Mouse (Mus musculus) ES-E14 (cell line): Measurements from ENCODE around the gene Sult1c1. TPM values are rescaled to one million over a fixed set of nuclear protein-coding genes. Genes with fewer than 3 reads are reported as not detected.

Source experiments
- DNase-seq: peaks from one replicate; pipeline ENCODE4 v3.0.0-alpha.2; 2013; ENCODE audit warnings: low read depth, low spot score
- H3K27ac ChIP-seq: 2 replicates; pipeline ENCODE4 v1.5.1; 2012; ENCODE audit warnings: low read depth, mild to moderate bottlenecking, low read length, moderate library complexity, mixed read lengths; ENCODE audit not compliant: poor library complexity, insufficient read depth, severe bottlenecking
- H3K36me3 ChIP-seq: 2 replicates; pipeline ENCODE4 v1.6.1; 2012; ENCODE audit warnings: mild to moderate bottlenecking, low read length, moderate library complexity, mixed read lengths; ENCODE audit not compliant: control insufficient read depth, poor library complexity, insufficient read depth, severe bottlenecking
- H3K4me1 ChIP-seq, 2 experiments: fragments of 150-350 bp in 1 of 2; sonication (generic) in 1 of 2; 2 replicates each; pipeline ENCODE4 v1.6.1; 2012; ENCODE audit warnings: low read length in 2 of 2, mild to moderate bottlenecking in 1 of 2, mixed read lengths in 1 of 2; ENCODE audit not compliant: control insufficient read depth in 2 of 2, insufficient read depth in 2 of 2, poor library complexity in 1 of 2
- H3K4me3 ChIP-seq, 2 experiments: fragments of 150-350 bp in 1 of 2; sonication (generic) in 1 of 2; 2 replicates each; pipeline ENCODE4 v1.5.1; 2012; ENCODE audit warnings: low read length in 2 of 2, low read depth in 1 of 2, mild to moderate bottlenecking in 1 of 2, mixed read lengths in 1 of 2; ENCODE audit not compliant: insufficient read depth in 1 of 2, poor library complexity in 1 of 2, severe bottlenecking in 1 of 2
- H3K9ac ChIP-seq: 2 replicates; pipeline ENCODE4 v1.6.1; 2012; ENCODE audit warnings: low read depth, mild to moderate bottlenecking, low read length, mixed read lengths; ENCODE audit not compliant: poor library complexity, insufficient read depth, severe bottlenecking
- H3K9me3 ChIP-seq: fragments of 150-350 bp; sonication (generic); 2 replicates; pipeline ENCODE4 v1.6.1; 2012; ENCODE audit warnings: low read depth, mild to moderate bottlenecking, low read length; ENCODE audit not compliant: control insufficient read depth, insufficient read depth
- CHD2 ChIP-seq: IDR thresholded peaks from 2 replicates; pipeline ENCODE4 v1.6.1; 2014; ENCODE audit warnings: mild to moderate bottlenecking, low read depth, low read length, inconsistent platforms
- HCFC1 ChIP-seq: IDR thresholded peaks from 2 replicates; pipeline ENCODE4 v1.6.1; 2012; ENCODE audit warnings: low read length, inconsistent platforms, borderline replicate concordance; ENCODE audit not compliant: insufficient read depth
- MAFK ChIP-seq: IDR thresholded peaks from 2 replicates; pipeline ENCODE4 v1.6.1; 2014; ENCODE audit warnings: mild to moderate bottlenecking, low read depth, low read length, inconsistent platforms; ENCODE audit not compliant: insufficient read depth
- ZC3H11A ChIP-seq: IDR thresholded peaks from 2 replicates; pipeline ENCODE4 v1.6.1; 2012; ENCODE audit warnings: low read depth, mild to moderate bottlenecking, inconsistent platforms, low read length, borderline replicate concordance
- ZNF384 ChIP-seq: IDR thresholded peaks from 2 replicates; pipeline ENCODE4 v1.6.1; 2012; ENCODE audit warnings: low read depth, low read length, inconsistent platforms
- in situ Hi-C, 2 experiments: fragments of 600-800 bp; cut with MboI; formaldehyde crosslinking; loops; one replicate each; pipeline ENCODE4 v1.15.1; 2025; ENCODE audit warnings: low sequenced_read_pairs in 2 of 2, inconsistent platforms in 1 of 2; ENCODE audit not compliant: unreplicated experiment in 2 of 2
- total RNA-seq: library from RNA; depleted of rRNA; stranded (reverse); fragments of 300-350 nt; gene quantifications from 2 replicates; pipeline ENCODE4 v1.2.3, GENCODE M21; 2012; rRNA removed

The Sult1c1 gene
- total RNA-seq, 1 experiment = not detected

GRCm38 (mm10) chr17:53973606-53974005 is 16.9 kb downstream of the Sult1c1 start:
- in situ Hi-C loops = no loop called here

GRCm38 (mm10) chr17:53941569-53942162 is 48.8 kb downstream of the Sult1c1 start:
- H3K27ac ChIP-seq = no peak overlapping the region
- in situ Hi-C loops = no loop called here
- no peak overlapping the region for H3K4me3 ChIP-seq
- no peak for TF ChIP-seq HCFC1
- no peak for TF ChIP-seq ZC3H11A
- no peak for TF ChIP-seq MAFK
- no peak for TF ChIP-seq ZNF384
- no peaks in the 10 kb centered on the region for H3K36me3 ChIP-seq
- DNase-seq = no peak
- no peak overlapping the region for H3K9ac ChIP-seq
- H3K4me1 ChIP-seq = no peaks in the 10 kb centered on the region
- H3K9me3 ChIP-seq = no peaks in the 10 kb centered on the region

More at GRCm38 (mm10) chr17:53973606-53974005, 16.9 kb downstream of the Sult1c1 start:
- H3K27ac ChIP-seq = no peak overlapping the region
- no peak overlapping the region for H3K4me3 ChIP-seq
- no peak overlapping the region for H3K9ac ChIP-seq
- peaks cover 0 to 2% of the 10 kb centered on the region in 2 experiments; a peak in 1 of 4 replicates for H3K4me1 ChIP-seq
- H3K36me3 ChIP-seq = no peaks in the 10 kb centered on the region
- no peaks in the 10 kb centered on the region for H3K9me3 ChIP-seq
- TF ChIP-seq HCFC1 = no peak
- no peak for TF ChIP-seq ZNF384
- no peak for TF ChIP-seq MAFK
- TF ChIP-seq ZC3H11A = no peak
- TF ChIP-seq CHD2 = no peak
- peak; percentile 17 for DNase-seq

- TF ChIP-seq MAFK (no peak), ZNF384 (no peak), ZC3H11A (no peak), CHD2 (no peak), HCFC1 (no peak)
- in situ Hi-C loops = no loop called here
- no peaks in the 10 kb centered on the region for H3K4me1 ChIP-seq
- H3K9me3 ChIP-seq = no peaks in the 10 kb centered on the region
- no peak overlapping the region for H3K27ac ChIP-seq
- DNase-seq = no peak
- no peak overlapping the region for H3K4me3 ChIP-seq
- H3K9ac ChIP-seq = no peak overlapping the region
- H3K36me3 ChIP-seq = no peaks in the 10 kb centered on the region
Measured at GRCm38 (mm10) chr17:53940726-53941125, 49.7 kb downstream of the Sult1c1 start.

Other genes starting within 250 kb of the Sult1c1 start
- not detected in 2 replicates for gene Sult1c2, start 144.3 kb downstream of the Sult1c1 start, total RNA-seq